Mouse (Mus musculus): Measurements from ENCODE around the gene Arhgdib. TPM values are rescaled to one million over a fixed set of nuclear protein-coding genes. Genes with fewer than 3 reads are reported as not detected.

Arhgdib gene
- polyA plus RNA-seq, 1 experiment: not detected

- Histone ChIP-seq H3K27ac (ENCODE audit: insufficient read depth, low read depth, low read length) (no peak overlapping the region), H3K4me3 (ENCODE audit: insufficient read depth, low read depth, low read length) (no peak overlapping the region), H3K4me1 (ENCODE audit: control insufficient read depth, insufficient read depth, low read length) (peaks cover 11% of the 10 kb centered on the region)
- 79% methylated on average over 8 of the region's 8 CpGs for WGBS
- TF ChIP-seq CTCF (IDR thresholded peaks at IDR 0.05; ENCODE audit: insufficient read depth, low read depth, low read length) (no peak), POLR2A (IDR thresholded peaks at IDR 0.05; ENCODE audit: insufficient read depth, low read depth, low read length) (no peak)
Observed at GRCm38 (mm10) chr6:136903885-136904470, 37.7 kb downstream of the Arhgdib start.

- TF ChIP-seq CTCF (IDR thresholded peaks at IDR 0.05; ENCODE audit: insufficient read depth, low read depth, low read length) (no peak), POLR2A (IDR thresholded peaks at IDR 0.05; ENCODE audit: insufficient read depth, low read depth, low read length) (no peak)
- no peak overlapping the region for H3K4me3 ChIP-seq (ENCODE audit: insufficient read depth, low read depth, low read length)
- peaks cover 11% of the 10 kb centered on the region for H3K4me1 ChIP-seq (ENCODE audit: control insufficient read depth, insufficient read depth, low read length)
- WGBS: 93% methylated on average over 9 of the region's 9 CpGs
- no peak overlapping the region for H3K27ac ChIP-seq (ENCODE audit: insufficient read depth, low read depth, low read length)
Observed at GRCm38 (mm10) chr6:136902527-136902926, 39.2 kb downstream of the Arhgdib start.

- peaks cover under 1% of the 10 kb centered on the region; the same call in 1 of the 2 replicates for H3K4me1 ChIP-seq (ENCODE audit: control insufficient read depth, insufficient read depth, low read length)
- no peak overlapping the region for H3K27ac ChIP-seq (ENCODE audit: insufficient read depth, low read depth, low read length)
- 79% methylated on average over 2 of the region's 2 CpGs for WGBS
- TF ChIP-seq POLR2A (IDR thresholded peaks at IDR 0.05; ENCODE audit: insufficient read depth, low read depth, low read length) (no peak), CTCF (IDR thresholded peaks at IDR 0.05; ENCODE audit: insufficient read depth, low read depth, low read length) (no peak)
- no peak overlapping the region for H3K4me3 ChIP-seq (ENCODE audit: insufficient read depth, low read depth, low read length)
Observed at GRCm38 (mm10) chr6:136901010-136901409, 40.7 kb downstream of the Arhgdib start.

GRCm38 (mm10) chr6:136900369-136901009 is 41.2 kb downstream of the Arhgdib start:
- Histone ChIP-seq H3K27ac (ENCODE audit: insufficient read depth, low read depth, low read length) (no peak overlapping the region), H3K4me3 (ENCODE audit: insufficient read depth, low read depth, low read length) (no peak overlapping the region)

GRCm38 (mm10) chr6:136898954-136899353 is 42.7 kb downstream of the Arhgdib start:
- no peak for TF ChIP-seq CTCF (IDR thresholded peaks at IDR 0.05; ENCODE audit: insufficient read depth, low read depth, low read length)
- TF ChIP-seq POLR2A (IDR thresholded peaks at IDR 0.05; ENCODE audit: insufficient read depth, low read depth, low read length): no peak
- no peaks in the 10 kb centered on the region for H3K4me1 ChIP-seq (ENCODE audit: control insufficient read depth, insufficient read depth, low read length)
- no peak overlapping the region for H3K27ac ChIP-seq (ENCODE audit: insufficient read depth, low read depth, low read length)
- WGBS: 88% methylated on average over 2 of the region's 2 CpGs
- no peak overlapping the region for H3K4me3 ChIP-seq (ENCODE audit: insufficient read depth, low read depth, low read length)

More at GRCm38 (mm10) chr6:136900369-136901009, 41.2 kb downstream of the Arhgdib start:
- TF ChIP-seq CTCF (IDR thresholded peaks at IDR 0.05; ENCODE audit: insufficient read depth, low read depth, low read length) (no peak), POLR2A (IDR thresholded peaks at IDR 0.05; ENCODE audit: insufficient read depth, low read depth, low read length) (no peak)
- H3K4me1 ChIP-seq (ENCODE audit: control insufficient read depth, insufficient read depth, low read length): no peaks in the 10 kb centered on the region
- 42% methylated on average over 4 of the region's 4 CpGs for WGBS

GRCm38 (mm10) chr6:136898222-136898621 is 43.5 kb downstream of the Arhgdib start:
- Histone ChIP-seq H3K27ac (ENCODE audit: insufficient read depth, low read depth, low read length) (no peak overlapping the region), H3K4me3 (ENCODE audit: insufficient read depth, low read depth, low read length) (no peak overlapping the region), H3K4me1 (ENCODE audit: control insufficient read depth, insufficient read depth, low read length) (no peaks in the 10 kb centered on the region)
- WGBS: 51% methylated on average over 4 of the region's 4 CpGs
- TF ChIP-seq POLR2A (IDR thresholded peaks at IDR 0.05; ENCODE audit: insufficient read depth, low read depth, low read length): no peak
- no peak for TF ChIP-seq CTCF (IDR thresholded peaks at IDR 0.05; ENCODE audit: insufficient read depth, low read depth, low read length)

DNA sequence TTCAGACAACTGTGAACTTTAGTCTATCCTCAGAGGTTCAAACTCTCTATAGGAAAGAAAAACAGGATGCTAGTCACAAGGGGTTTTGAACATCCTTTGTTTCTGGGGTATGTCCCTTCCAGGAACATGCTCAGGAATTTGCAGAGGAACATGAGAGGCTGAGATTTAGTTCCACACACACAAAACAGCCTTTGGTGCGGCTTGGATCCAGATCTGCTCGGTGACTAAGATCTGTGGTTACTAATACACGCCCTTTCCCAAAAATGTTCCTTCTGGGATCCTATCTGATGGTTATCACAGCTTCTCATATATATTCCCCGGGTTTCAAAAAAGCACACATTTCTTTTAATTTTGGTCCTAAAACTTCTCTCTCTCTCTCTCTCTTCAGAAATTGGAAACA is 43.9 kb downstream of the Arhgdib start:
- H3K27ac ChIP-seq (ENCODE audit: insufficient read depth, low read depth, low read length): no peak overlapping the region
- no peak overlapping the region for H3K4me3 ChIP-seq (ENCODE audit: insufficient read depth, low read depth, low read length)
- no peak for TF ChIP-seq CTCF (IDR thresholded peaks at IDR 0.05; ENCODE audit: insufficient read depth, low read depth, low read length)
- H3K4me1 ChIP-seq (ENCODE audit: control insufficient read depth, insufficient read depth, low read length): no peaks in the 10 kb centered on the region
- 70% methylated on average over 4 of the region's 4 CpGs for WGBS

DNA sequence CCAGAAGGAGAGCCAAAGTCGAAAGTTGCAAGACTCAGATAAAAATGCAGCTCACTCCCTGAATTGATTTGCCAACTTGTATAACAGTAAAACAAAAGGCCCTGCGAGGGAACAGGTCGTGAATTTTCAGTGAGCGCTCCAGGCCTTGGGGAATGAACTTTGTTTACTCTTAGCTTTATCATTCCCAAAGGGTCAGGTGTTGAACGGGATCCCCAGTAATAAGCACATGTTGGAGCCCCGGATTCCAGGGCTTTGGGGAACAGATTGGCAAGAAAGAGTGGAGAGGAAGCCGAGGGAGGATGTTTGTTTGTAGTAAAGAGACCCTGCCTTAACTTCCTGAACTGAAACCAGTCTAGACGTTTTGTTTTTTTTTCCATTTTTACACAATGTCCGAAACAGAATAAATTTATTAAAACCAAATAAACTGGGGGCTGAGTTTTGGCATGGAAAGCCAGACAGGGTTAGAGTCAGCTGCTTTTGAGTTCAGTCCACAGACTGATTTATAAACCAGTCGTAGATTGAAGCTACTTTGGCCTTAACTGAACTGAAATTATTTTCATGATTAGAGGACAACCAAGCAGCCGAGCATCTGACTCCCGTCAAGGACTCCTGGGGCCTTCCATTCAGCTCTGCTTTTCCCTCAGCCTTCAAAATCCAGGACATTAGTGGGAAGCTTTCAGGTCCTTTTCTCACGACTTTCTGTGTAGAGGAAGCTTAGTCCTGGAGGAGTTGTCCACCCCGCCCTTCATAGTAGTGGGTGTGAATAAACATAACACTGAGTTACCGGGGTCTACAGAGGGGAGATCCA is 47.0 kb downstream of the Arhgdib start:
- no peak overlapping the region for H3K27ac ChIP-seq (ENCODE audit: insufficient read depth, low read depth, low read length)
- TF ChIP-seq CTCF (IDR thresholded peaks at IDR 0.05; ENCODE audit: insufficient read depth, low read depth, low read length): no peak
- TF ChIP-seq POLR2A (IDR thresholded peaks at IDR 0.05; ENCODE audit: insufficient read depth, low read depth, low read length): no peak
- no peaks in the 10 kb centered on the region for H3K4me1 ChIP-seq (ENCODE audit: control insufficient read depth, insufficient read depth, low read length)
- no peak overlapping the region for H3K4me3 ChIP-seq (ENCODE audit: insufficient read depth, low read depth, low read length)
- WGBS: 65% methylated on average over 15 of the region's 15 CpGs

DNA sequence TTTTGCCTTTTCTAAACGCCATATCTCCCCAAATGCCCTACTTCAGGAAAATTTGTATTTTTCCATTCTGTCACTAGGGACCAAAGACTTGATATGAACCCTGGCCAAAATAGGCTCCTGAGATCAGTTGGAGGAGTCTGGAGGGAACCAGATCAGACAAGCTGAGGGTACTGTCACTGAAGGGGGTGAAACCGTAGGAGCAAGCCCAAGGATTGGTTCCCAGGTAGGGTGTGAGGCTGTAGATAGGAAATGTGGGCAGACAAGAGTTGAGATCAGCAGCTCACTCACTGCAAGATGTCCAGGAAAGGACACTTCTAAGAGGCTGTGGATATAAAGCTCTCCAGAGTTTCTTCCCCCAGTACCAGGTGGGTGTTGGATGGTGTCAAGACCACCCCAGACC is 49.7 kb downstream of the Arhgdib start:
- 93% methylated on average over 2 of the region's 2 CpGs for WGBS
- TF ChIP-seq POLR2A (IDR thresholded peaks at IDR 0.05; ENCODE audit: insufficient read depth, low read depth, low read length) (no peak), CTCF (IDR thresholded peaks at IDR 0.05; ENCODE audit: insufficient read depth, low read depth, low read length) (no peak)

More for the DNA sequence above, 49.7 kb downstream of the Arhgdib start:
- no peak overlapping the region for H3K27ac ChIP-seq (ENCODE audit: insufficient read depth, low read depth, low read length)
- H3K4me1 ChIP-seq (ENCODE audit: control insufficient read depth, insufficient read depth, low read length): no peaks in the 10 kb centered on the region
- no peak overlapping the region for H3K4me3 ChIP-seq (ENCODE audit: insufficient read depth, low read depth, low read length)

Measured in olfactory bulb, adult 2 months (tissue).